Mouse (Mus musculus): Measurements from ENCODE around the gene Vmn1r126. TPM values are rescaled to one million over a fixed set of nuclear protein-coding genes. Genes with fewer than 3 reads are reported as not detected.
"Not testable (repeated sequence)": the region's sequence is repeated elsewhere in the genome, so short reads cannot be mapped to it uniquely, and the experiment has no call there.

Vmn1r126 gene
- not detected in 2 replicates for polyA plus RNA-seq (2015; fragmentation: Nextera tagmentation; extraction: Ambion mirVana)

- H3K4me1 ChIP-seq; H3K27ac ChIP-seq (replicated peaks); H3K4me2 ChIP-seq (replicated peaks); H3K4me3 ChIP-seq; H3K36me3 ChIP-seq; ATAC-seq (replicated peaks); H3K9ac ChIP-seq (replicated peaks); H3K27me3 ChIP-seq; H3K9me3 ChIP-seq: not testable (repeated sequence)
- no CpG with 5 or more reads among the region's 5 CpGs for whole genome bisulfite sequencing
Observed at GRCm38 (mm10) chr7:21301367-21301766, at the start of gene Vmn1r126. Gene Vmn1r126 (minus strand): TSS chr7:21301467.

DNA sequence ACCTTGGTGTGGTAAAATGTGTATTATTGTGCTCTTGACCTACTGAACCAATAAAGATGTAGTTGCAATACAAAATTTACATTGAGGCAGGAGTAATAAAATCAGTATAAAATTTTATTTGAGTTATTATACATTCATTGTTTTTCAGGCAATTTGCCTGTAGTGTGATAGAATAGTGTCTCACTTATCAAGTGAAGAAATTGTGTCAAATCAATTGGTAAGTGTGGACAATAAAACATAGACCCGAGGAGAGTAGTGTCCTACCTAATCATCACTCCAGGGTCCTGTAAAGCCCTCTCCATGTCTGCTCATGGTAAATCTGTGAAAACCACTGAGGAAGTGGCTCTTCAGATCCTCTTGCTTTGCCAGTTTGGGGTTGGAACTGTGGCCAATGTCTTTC, 47.8 kb upstream of the Vmn1r126 start, which contains the start of gene Vmn1r128:
Vmn1r128 (plus strand) TSS at position 301 of the 400 bp plus-strand sequence.
- H3K4me3 ChIP-seq; ATAC-seq (replicated peaks); H3K9me3 ChIP-seq; H3K27ac ChIP-seq (replicated peaks); H3K4me1 ChIP-seq; H3K27me3 ChIP-seq; H3K9ac ChIP-seq (replicated peaks); H3K4me2 ChIP-seq (replicated peaks); H3K36me3 ChIP-seq: not testable (repeated sequence)
- 71% methylated on average over 1 of the region's 1 CpGs for WGBS

- not testable (repeated sequence) for ATAC-seq (replicated peaks); H3K4me2 ChIP-seq (replicated peaks); H3K9me3 ChIP-seq; H3K27ac ChIP-seq (replicated peaks); H3K4me3 ChIP-seq; H3K27me3 ChIP-seq; H3K9ac ChIP-seq (replicated peaks); H3K36me3 ChIP-seq; H3K4me1 ChIP-seq
- WGBS, result no CpG with 5 or more reads among the region's 3 CpGs
Observed at GRCm38 (mm10) chr7:21319761-21320160, 18.5 kb upstream of the Vmn1r126 start, which contains the start of gene Vmn1r127. Gene Vmn1r127 (minus strand): TSS chr7:21319861.

GRCm38 (mm10) chr7:21271879-21272278, 29.4 kb downstream of the Vmn1r126 start, which contains the start of gene Vmn1r125:
Gene Vmn1r125 (plus strand): TSS chr7:21272179.
- WGBS, result 68% methylated on average over 3 of the region's 3 CpGs
- H3K4me3 ChIP-seq; H3K27me3 ChIP-seq; H3K27ac ChIP-seq (replicated peaks); ATAC-seq (replicated peaks); H3K4me1 ChIP-seq; H3K36me3 ChIP-seq; H3K4me2 ChIP-seq (replicated peaks); H3K9ac ChIP-seq (replicated peaks); H3K9me3 ChIP-seq: not testable (repeated sequence)

DNA sequence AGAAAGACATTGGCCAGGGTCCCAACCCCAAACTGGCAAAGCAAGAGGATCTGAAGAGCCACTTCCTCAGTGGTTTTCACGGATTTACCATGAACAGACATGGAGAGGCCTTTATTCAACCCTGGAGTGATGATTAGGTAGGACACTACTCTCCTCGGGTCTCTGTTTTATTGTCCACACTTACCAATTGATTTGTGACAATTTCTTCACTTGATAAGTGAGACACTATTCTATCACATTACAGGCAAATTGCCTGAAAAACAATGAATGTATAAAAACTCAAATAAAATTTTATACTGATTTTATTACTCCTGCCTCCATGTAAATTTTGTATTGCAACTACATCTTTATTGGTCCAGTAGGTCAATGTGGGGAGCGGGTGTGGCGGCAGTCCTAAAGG, 40.8 kb downstream of the Vmn1r126 start, which contains the start of gene Vmn1r124:
Vmn1r124 (minus strand) TSS at position 101 of the 400 bp plus-strand sequence.
- not testable (repeated sequence) for H3K27ac ChIP-seq (replicated peaks); H3K4me2 ChIP-seq (replicated peaks); H3K9me3 ChIP-seq; H3K36me3 ChIP-seq; H3K4me1 ChIP-seq; ATAC-seq (replicated peaks); H3K9ac ChIP-seq (replicated peaks); H3K27me3 ChIP-seq; H3K4me3 ChIP-seq
- WGBS, result 74% methylated on average over 4 of the region's 4 CpGs

Other genes starting within 250 kb of the Vmn1r126 start
- gene Vmn1r120, start 247.7 kb downstream of the Vmn1r126 start, polyA plus RNA-seq (2015; fragmentation: Nextera tagmentation; extraction: Ambion mirVana), result not detected in 2 replicates
- not detected in 2 replicates for gene Vmn1r121, start 203.0 kb downstream of the Vmn1r126 start, polyA plus RNA-seq (2015; fragmentation: Nextera tagmentation; extraction: Ambion mirVana)
- not detected in 2 replicates for gene Vmn1r122, start 167.3 kb downstream of the Vmn1r126 start, polyA plus RNA-seq (2015; fragmentation: Nextera tagmentation; extraction: Ambion mirVana)
- gene Vmn1r123, start 139.3 kb downstream of the Vmn1r126 start, polyA plus RNA-seq (2015; fragmentation: Nextera tagmentation; extraction: Ambion mirVana), result not detected in 2 replicates
- not detected in 2 replicates for gene Gm5157, start 111.0 kb downstream of the Vmn1r126 start, polyA plus RNA-seq (2015; fragmentation: Nextera tagmentation; extraction: Ambion mirVana)
- gene Vmn1r124, start 40.9 kb downstream of the Vmn1r126 start, polyA plus RNA-seq (2015; fragmentation: Nextera tagmentation; extraction: Ambion mirVana), result not detected in 2 replicates
- not detected in 2 replicates for gene Vmn1r125, start 29.3 kb downstream of the Vmn1r126 start, polyA plus RNA-seq (2015; fragmentation: Nextera tagmentation; extraction: Ambion mirVana)
- not detected in 2 replicates for gene Vmn1r127, start 18.4 kb upstream of the Vmn1r126 start, polyA plus RNA-seq (2015; fragmentation: Nextera tagmentation; extraction: Ambion mirVana)
- gene Vmn1r128, start 47.9 kb upstream of the Vmn1r126 start, polyA plus RNA-seq (2015; fragmentation: Nextera tagmentation; extraction: Ambion mirVana), result not detected in 2 replicates
- gene Vmn1r129, start 59.8 kb upstream of the Vmn1r126 start, polyA plus RNA-seq (2015; fragmentation: Nextera tagmentation; extraction: Ambion mirVana), result not detected in 2 replicates
- gene Gm6882, start 131.3 kb upstream of the Vmn1r126 start, polyA plus RNA-seq (2015; fragmentation: Nextera tagmentation; extraction: Ambion mirVana), result not detected in 2 replicates
- not detected in 2 replicates for gene Vmn1r130, start 210.3 kb upstream of the Vmn1r126 start, polyA plus RNA-seq (2015; fragmentation: Nextera tagmentation; extraction: Ambion mirVana)
- gene Vmn1r131, start 244.6 kb upstream of the Vmn1r126 start, polyA plus RNA-seq (2015; fragmentation: Nextera tagmentation; extraction: Ambion mirVana), result not detected in 2 replicates

All from forebrain, embryonic 15.5 days (tissue).